Mouse (Mus musculus): ENCODE data around the gene Cyp3a13. TPM values are rescaled to one million over a fixed set of nuclear protein-coding genes. Genes with fewer than 3 reads are reported as not detected.

The Cyp3a13 gene
- polyA plus RNA-seq (2012; fragmentation: generic; extraction: Trizol): not detected

GRCm38 (mm10) chr5:137921532-137921931 lies at the start of gene Cyp3a13:
Gene Cyp3a13 (minus strand): TSS chr5:137921619.

DNA sequence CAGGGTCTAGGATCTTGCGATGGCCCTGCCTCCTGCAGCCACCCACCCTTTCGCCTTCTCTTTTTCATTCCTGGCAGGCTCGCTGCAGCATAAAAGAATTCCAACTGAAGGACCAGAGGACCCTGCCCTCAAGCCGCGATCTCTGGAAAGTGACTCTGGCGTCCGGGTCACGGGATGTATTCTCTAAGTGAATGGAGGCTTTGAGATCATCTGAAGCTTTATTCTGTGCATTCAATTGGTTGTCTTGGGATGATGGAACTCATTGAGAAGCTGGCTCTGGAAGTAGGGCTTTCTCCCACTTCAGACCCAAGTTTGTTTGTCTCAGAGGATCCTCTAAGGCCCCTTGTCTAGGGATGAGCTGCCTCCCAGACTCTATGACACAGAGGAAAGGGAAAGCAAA lies 41.5 kb upstream of the Cyp3a13 start, which contains the start of gene Gjc3:
Gene Gjc3 (minus strand): TSS at position 154 of the 400 bp plus-strand sequence.

GRCm38 (mm10) chr5:137871644-137872380 lies 49.6 kb downstream of the Cyp3a13 start, which contains the start of gene Pilrb2:
Gene Pilrb2 (minus strand): TSS chr5:137871815.

DNA sequence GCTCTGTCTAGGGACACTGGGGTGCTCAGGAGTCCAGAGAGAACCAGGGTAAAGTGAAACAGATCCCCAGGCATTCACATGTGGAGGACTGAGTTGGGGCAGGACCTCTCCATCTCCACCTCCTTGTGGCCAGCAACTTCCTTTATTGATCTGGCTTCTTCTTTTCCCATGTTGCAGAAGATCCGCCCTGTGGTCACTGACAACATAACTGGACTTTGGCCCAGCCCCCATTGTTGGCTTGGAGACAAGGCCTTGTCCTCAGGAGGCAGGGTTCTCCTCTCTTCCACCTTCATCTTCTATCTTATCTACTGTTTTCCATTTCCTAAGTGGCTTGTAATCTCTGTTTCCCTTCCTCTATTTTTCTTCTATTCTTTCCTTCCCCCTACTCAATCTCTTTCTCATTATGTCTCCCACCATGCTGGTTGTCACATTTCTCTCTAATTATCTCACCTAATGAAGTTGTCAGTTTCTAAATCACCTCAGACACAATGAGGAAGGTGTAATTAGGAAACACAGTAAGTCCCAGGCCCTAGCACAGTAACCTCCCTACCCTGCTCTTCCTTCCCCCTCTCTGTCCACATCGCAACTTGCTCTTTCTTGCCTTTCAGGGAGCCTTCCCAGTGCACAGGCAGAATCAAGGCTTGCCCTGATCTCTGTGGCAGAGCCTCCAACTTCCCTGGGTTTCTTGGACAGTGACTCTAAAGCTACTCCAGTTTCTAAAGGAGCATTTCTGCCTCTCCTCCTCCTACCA lies 63.3 kb downstream of the Cyp3a13 start, which contains the start of gene Pilrb1:
Gene Pilrb1 (minus strand): TSS at position 147 of the 751 bp plus-strand sequence.

Other genes starting within 250 kb of the Cyp3a13 start
- gene Agfg2, start 236.9 kb downstream of the Cyp3a13 start, polyA plus RNA-seq (2012; fragmentation: generic; extraction: Trizol): 10 to 100 TPM in 1 of 2 experiments, 1 to 10 TPM in 1; 6.6 to 11.1 TPM
- gene Nyap1, start 180.0 kb downstream of the Cyp3a13 start, polyA plus RNA-seq (2012; fragmentation: generic; extraction: Trizol): 1 to 10 TPM; 1.7 to 6.6 TPM
- 10 to 100 TPM; 42.1 to 98.9 TPM for gene Tsc22d4, start 175.9 kb downstream of the Cyp3a13 start, polyA plus RNA-seq (2012; fragmentation: generic; extraction: Trizol)
- gene Ppp1r35, start 142.8 kb downstream of the Cyp3a13 start, polyA plus RNA-seq (2012; fragmentation: generic; extraction: Trizol): 10 to 100 TPM; 32.9 to 38.5 TPM
- gene Mepce, start 134.0 kb downstream of the Cyp3a13 start, polyA plus RNA-seq (2012; fragmentation: generic; extraction: Trizol): 10 to 100 TPM; 34.7 to 57.8 TPM
- 1 to 10 TPM in 1 of 2 experiments, under 1 TPM in 1; 0.36 to 7.1 TPM for gene Zcwpw1, start 133.8 kb downstream of the Cyp3a13 start, polyA plus RNA-seq (2012; fragmentation: generic; extraction: Trizol)
- gene Pilra, start 85.3 kb downstream of the Cyp3a13 start, polyA plus RNA-seq (2012; fragmentation: generic; extraction: Trizol): not detected
- gene Pilrb1, start 63.5 kb downstream of the Cyp3a13 start, polyA plus RNA-seq (2012; fragmentation: generic; extraction: Trizol): under 1 TPM in 1 of 2 experiments, not detected in 1; 0.15 TPM
- gene Pilrb2, start 49.8 kb downstream of the Cyp3a13 start, polyA plus RNA-seq (2012; fragmentation: generic; extraction: Trizol): under 1 TPM in 1 of 2 experiments, not detected in 1; 0.04 TPM
- gene Gjc3, start 41.5 kb upstream of the Cyp3a13 start, polyA plus RNA-seq (2012; fragmentation: generic; extraction: Trizol): under 1 TPM in 1 of 2 experiments, not detected in 1; 0.01 TPM
- gene Azgp1, start 59.9 kb upstream of the Cyp3a13 start, polyA plus RNA-seq (2012; fragmentation: generic; extraction: Trizol): not detected
- not detected for gene Smok3a, start 99.6 kb upstream of the Cyp3a13 start, polyA plus RNA-seq (2012; fragmentation: generic; extraction: Trizol)
- not detected for gene Smok3b, start 99.8 kb upstream of the Cyp3a13 start, polyA plus RNA-seq (2012; fragmentation: generic; extraction: Trizol)
- not detected for gene Smok3c, start 131.6 kb upstream of the Cyp3a13 start, polyA plus RNA-seq (2012; fragmentation: generic; extraction: Trizol)
- gene Zkscan1, start 163.5 kb upstream of the Cyp3a13 start, polyA plus RNA-seq (2012; fragmentation: generic; extraction: Trizol): 1 to 10 TPM in 1 of 2 experiments, under 1 TPM in 1; 0.23 to 4.5 TPM
- 10 to 100 TPM in 1 of 2 experiments, 1 to 10 TPM in 1; 1.8 to 19.0 TPM for gene Zscan21, start 195.3 kb upstream of the Cyp3a13 start, polyA plus RNA-seq (2012; fragmentation: generic; extraction: Trizol)
- 1 to 10 TPM in 1 of 2 experiments, under 1 TPM in 1; 0.56 to 3.5 TPM for gene Zfp113, start 234.1 kb upstream of the Cyp3a13 start, polyA plus RNA-seq (2012; fragmentation: generic; extraction: Trizol)
- gene Cops6, start 239.5 kb upstream of the Cyp3a13 start, polyA plus RNA-seq (2012; fragmentation: generic; extraction: Trizol): 100 to 1,000 TPM; 170 to 230 TPM

Measured in C3H10T1/2 (cell line).